Mouse (Mus musculus) liver, embryonic 14.5 days (tissue): Measurements from ENCODE around the gene Pkd1l1. TPM values are rescaled to one million over a fixed set of nuclear protein-coding genes. Genes with fewer than 3 reads are reported as not detected.

Experiments used
- ATAC-seq: fragments of 200-750 bp; cut with Nextera tagmentation; 2 replicates; pipeline ENCODE4 v1.8.0; 2017; ENCODE audit warnings: moderate number of reproducible peaks, mild to moderate bottlenecking, moderate library complexity; ENCODE audit not compliant: insufficient read depth
- DNase-seq, 3 experiments: peaks; one replicate each; pipeline ENCODE4 v3.0.0-alpha.2; 2012 to 2013; ENCODE audit warnings: low read depth in 3 of 3, low spot score in 3 of 3
- H3K27ac ChIP-seq: fragments of 300-500 bp; sonication (generic); 2 replicates; pipeline ENCODE4 v1.5.1; 2014; ENCODE audit warnings: moderate library complexity, mild to moderate bottlenecking, control low read depth, inconsistent platforms
- H3K27me3 ChIP-seq: fragments of 300-500 bp; sonication (generic); 2 replicates; pipeline ENCODE4 v1.6.1; 2014; ENCODE audit warnings: mild to moderate bottlenecking, low read length, moderate library complexity; ENCODE audit not compliant: control insufficient read depth, insufficient read depth
- H3K36me3 ChIP-seq: fragments of 300-500 bp; sonication (generic); replicated peaks from 2 replicates; pipeline ENCODE4 v1.6.1; 2014; ENCODE audit warnings: low read depth; ENCODE audit not compliant: control insufficient read depth, insufficient read depth
- H3K4me1 ChIP-seq, 2 experiments: fragments of 200-500 bp in 1 of 2; fragments of 300-500 bp in 1 of 2; sonication (generic) in 1 of 2; replicated peaks; 2 replicates each; pipeline ENCODE4 v1.6.1; 2012 to 2014; ENCODE audit warnings: antibody characterized with exemption in 1 of 2, inconsistent platforms in 1 of 2, low read length in 1 of 2; ENCODE audit not compliant: control insufficient read depth in 2 of 2, insufficient read depth in 2 of 2
- H3K4me2 ChIP-seq: fragments of 300-500 bp; sonication (generic); 2 replicates; pipeline ENCODE4 v1.6.1; 2014; ENCODE audit warnings: low read depth, mild to moderate bottlenecking, control low read depth, moderate library complexity
- H3K4me3 ChIP-seq, 2 experiments: fragments of 200-500 bp in 1 of 2; fragments of 300-500 bp in 1 of 2; sonication (generic) in 1 of 2; 2 replicates each; pipeline ENCODE4 v1.5.1; 2012 to 2014; ENCODE audit warnings: low read depth in 2 of 2, low read length in 2 of 2, mild to moderate bottlenecking in 2 of 2, control low read depth in 1 of 2, inconsistent platforms in 1 of 2, moderate library complexity in 1 of 2; ENCODE audit not compliant: insufficient read depth in 1 of 2
- H3K9ac ChIP-seq: fragments of 300-500 bp; sonication (generic); replicated peaks from 2 replicates; pipeline ENCODE4 v1.6.1; 2014; ENCODE audit warnings: mild to moderate bottlenecking, control low read depth, moderate library complexity
- H3K9me3 ChIP-seq: fragments of 300-500 bp; sonication (generic); 2 replicates; pipeline ENCODE4 v1.6.1; 2016; ENCODE audit warnings: low read length, mixed read lengths; ENCODE audit not compliant: control insufficient read depth
- CTCF ChIP-seq: IDR thresholded peaks from 2 replicates; pipeline ENCODE4 v1.5.1; 2016; ENCODE audit warnings: antibody characterized with exemption, low read depth, control low read depth
- EP300 ChIP-seq: IDR thresholded peaks from 2 replicates; pipeline ENCODE4 v1.6.1; 2016; ENCODE audit warnings: antibody characterized with exemption, low read depth
- WGBS: fragments of 180-500 bp; shearing (Covaris S2); extraction: QIAGEN DNeasy Blood & Tissue Kit; methylation state at CpG from one replicate; pipeline ENCODE4 v1.1.7; 2014; ENCODE audit not compliant: insufficient replicate concordance; 5-methylcytosine and 5-hydroxymethylcytosine counted together
- polyA plus RNA-seq, 2 experiments: library from polyadenylated mRNA; depleted of rRNA in 1 of 2; stranded (reverse) in 1 of 2; unstranded in 1 of 2; fragments of >200 nt; fragmentation: Nextera tagmentation in 1 of 2; extraction: Ambion mirVana in 1 of 2; gene quantifications; 2 replicates each; pipeline versions ENCODE4 v1.2.1 to v1.2.3; 2012 to 2014

Gene Pkd1l1
- polyA plus RNA-seq, 2 experiments = 0.11 to 0.23 TPM

- H3K27me3 ChIP-seq = no peaks in the 10 kb centered on the region
- 27% methylated on average over 3 of the region's 3 CpGs for WGBS
- no peak overlapping the region for H3K4me3 ChIP-seq
- ATAC-seq = no peak
- no peak for DNase-seq
- H3K9me3 ChIP-seq = no peaks in the 10 kb centered on the region
- peaks cover 0 to 7% of the 10 kb centered on the region in 2 experiments; a peak in 2 of 4 replicates for H3K4me1 ChIP-seq
- no peak overlapping the region for H3K4me2 ChIP-seq
- no peak overlapping the region for H3K27ac ChIP-seq
- no peaks in the 10 kb centered on the region for H3K36me3 ChIP-seq
- no peak overlapping the region for H3K9ac ChIP-seq
- TF ChIP-seq CTCF = no peak
- TF ChIP-seq EP300 = no peak
Observed at GRCm38 (mm10) chr11:8948871-8949270, 24.2 kb downstream of the Pkd1l1 start.

GRCm38 (mm10) chr11:8944114-8944513 is 29.0 kb downstream of the Pkd1l1 start:
- Histone ChIP-seq H3K4me1 (peaks cover 0 to 8% of the 10 kb centered on the region in 2 experiments; a peak in 2 of 4 replicates), H3K36me3 (no peaks in the 10 kb centered on the region), H3K4me3 (no peak overlapping the region), H3K27ac (no peak overlapping the region), H3K27me3 (no peaks in the 10 kb centered on the region), H3K9ac (no peak overlapping the region), H3K4me2 (peak overlapping the region; percentile 14; the same call in 1 of the 2 replicates), H3K9me3 (no peaks in the 10 kb centered on the region)
- TF ChIP-seq EP300 (peak; percentile 66), CTCF (no peak)
- ATAC-seq = peak; percentile 81
- WGBS = 25% methylated on average over 4 of the region's 4 CpGs
- peak; percentile 17 to 47 (median 31) for DNase-seq

- no peak for TF ChIP-seq CTCF
- no peak for TF ChIP-seq EP300
- no peak for ATAC-seq
- WGBS = 69% methylated on average over 2 of the region's 2 CpGs
Observed at GRCm38 (mm10) chr11:8942446-8942845, 30.6 kb downstream of the Pkd1l1 start.

GRCm38 (mm10) chr11:8936431-8937110 is 36.5 kb downstream of the Pkd1l1 start:
- Histone ChIP-seq H3K4me3 (no peak overlapping the region), H3K27me3 (no peaks in the 10 kb centered on the region), H3K36me3 (no peaks in the 10 kb centered on the region), H3K4me2 (no peak overlapping the region), H3K4me1 (no peaks in the 10 kb centered on the region), H3K9ac (no peak overlapping the region), H3K9me3 (no peaks in the 10 kb centered on the region), H3K27ac (no peak overlapping the region)
- ATAC-seq = no peak
- no peak for DNase-seq
- 61% methylated on average over 9 of the region's 9 CpGs for WGBS
- TF ChIP-seq CTCF = no peak
- TF ChIP-seq EP300 = no peak

More at GRCm38 (mm10) chr11:8942446-8942845, 30.6 kb downstream of the Pkd1l1 start:
- H3K4me2 ChIP-seq = no peak overlapping the region
- no peaks in the 10 kb centered on the region for H3K36me3 ChIP-seq
- no peak overlapping the region for H3K4me3 ChIP-seq
- H3K9ac ChIP-seq = no peak overlapping the region
- peaks cover 0 to 8% of the 10 kb centered on the region in 2 experiments; a peak in 2 of 4 replicates for H3K4me1 ChIP-seq
- H3K27me3 ChIP-seq = no peaks in the 10 kb centered on the region
- DNase-seq = no peak
- no peaks in the 10 kb centered on the region for H3K9me3 ChIP-seq
- no peak overlapping the region for H3K27ac ChIP-seq

- ATAC-seq (no peak), DNase-seq (no peak)
- Histone ChIP-seq H3K27me3 (no peaks in the 10 kb centered on the region), H3K9me3 (no peaks in the 10 kb centered on the region), H3K4me3 (no peak overlapping the region), H3K4me2 (no peak overlapping the region), H3K36me3 (no peaks in the 10 kb centered on the region), H3K4me1 (no peaks in the 10 kb centered on the region), H3K27ac (no peak overlapping the region), H3K9ac (no peak overlapping the region)
- WGBS = 70% methylated on average over 8 of the region's 8 CpGs
- TF ChIP-seq EP300 (no peak), CTCF (no peak)
Observed at GRCm38 (mm10) chr11:8916081-8916671, 56.9 kb downstream of the Pkd1l1 start.
